Mouse (Mus musculus): ENCODE measurements at regions not wholly inside any gene's neighbourhood (a gene's known extent, or its start where the extent isn't known, plus 50 kb on each side); places are given as distances from the start of the nearest gene placed in this dataset.

GRCm38 (mm10) chr15:38391420-38391819 lies 966.1 kb downstream of the 4930447A16Rik start:
- 0 out of 2 replicates have a peak, but pooled peaks have one; percentile 9 for TF ChIP-seq CTCF (IDR thresholded peaks at IDR 0.05; ENCODE audit: low read depth)
- WGBS: 78% methylated on average over 6 of the region's 6 CpGs
- ATAC-seq: peak; percentile 43; the same call in 1 of the 2 replicates

GRCm38 (mm10) chr15:38391860-38392259 lies 966.5 kb downstream of the 4930447A16Rik start:
- Histone ChIP-seq H3K4me1 (ENCODE audit: insufficient read depth, low read length) (no peaks in the 10 kb centered on the region), H3K9ac (replicated peaks; ENCODE audit: low read length) (no peak overlapping the region), H3K27me3 (ENCODE audit: insufficient read depth, low read length) (no peaks in the 10 kb centered on the region), H3K9me3 (ENCODE audit: low read length) (no peaks in the 10 kb centered on the region), H3K4me2 (ENCODE audit: low read depth, low read length) (no peak overlapping the region), H3K4me3 (ENCODE audit: low read length) (no peak overlapping the region), H3K36me3 (ENCODE audit: insufficient read depth, low read length) (no peaks in the 10 kb centered on the region), H3K27ac (no peak overlapping the region)
- no peak for TF ChIP-seq CTCF (IDR thresholded peaks at IDR 0.05; ENCODE audit: low read depth)
- WGBS: 22% methylated on average over 3 of the region's 4 CpGs
- DNase-seq (ENCODE audit: low spot score) (no peak), ATAC-seq (no peak)

More at GRCm38 (mm10) chr15:38391420-38391819, 966.1 kb downstream of the 4930447A16Rik start:
- no peaks in the 10 kb centered on the region for H3K4me1 ChIP-seq (ENCODE audit: insufficient read depth, low read length)
- H3K9ac ChIP-seq (replicated peaks; ENCODE audit: low read length): no peak overlapping the region
- DNase-seq (ENCODE audit: low spot score): no peak
- H3K9me3 ChIP-seq (ENCODE audit: low read length): no peaks in the 10 kb centered on the region
- no peaks in the 10 kb centered on the region for H3K36me3 ChIP-seq (ENCODE audit: insufficient read depth, low read length)
- no peak overlapping the region for H3K4me2 ChIP-seq (ENCODE audit: low read depth, low read length)
- H3K27ac ChIP-seq: no peak overlapping the region
- no peak overlapping the region for H3K4me3 ChIP-seq (ENCODE audit: low read length)
- no peaks in the 10 kb centered on the region for H3K27me3 ChIP-seq (ENCODE audit: insufficient read depth, low read length)

DNA sequence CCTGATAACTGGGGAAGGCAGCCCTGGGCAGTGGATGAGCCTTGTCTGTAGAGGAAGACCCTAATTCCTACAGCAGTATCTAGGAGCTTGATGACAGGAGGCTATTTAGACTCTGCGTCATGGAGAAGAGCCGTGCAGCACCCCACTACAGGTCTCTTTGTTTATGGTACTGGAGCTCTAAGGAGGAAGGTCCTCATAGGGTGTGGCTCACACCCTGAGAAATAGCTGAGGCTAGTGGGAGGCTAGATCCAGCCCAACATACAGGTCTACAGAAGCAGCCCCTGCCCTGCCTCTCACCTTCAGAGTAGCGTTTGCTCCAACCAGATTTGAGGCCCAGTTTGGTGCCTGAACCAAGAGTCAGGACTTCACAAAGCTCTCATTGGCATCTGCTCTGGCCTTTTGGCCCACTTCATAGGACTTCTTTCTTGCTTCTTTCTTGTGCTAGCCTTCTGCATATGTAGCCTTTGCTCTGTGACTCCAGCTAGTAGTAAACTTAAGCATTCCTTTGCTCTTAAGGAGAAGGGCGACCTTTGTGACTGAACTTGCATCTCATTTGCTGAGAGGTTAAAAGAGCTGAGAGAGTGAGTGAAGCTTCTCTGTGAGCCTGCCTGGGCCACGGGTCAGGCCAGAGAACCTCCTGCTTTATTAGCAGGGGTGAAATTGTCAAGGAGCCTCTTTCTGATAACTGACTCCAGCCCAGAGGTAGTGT lies 967.2 kb downstream of the 4930447A16Rik start:
- Histone ChIP-seq H3K4me3 (ENCODE audit: low read length) (no peak overlapping the region), H3K4me2 (ENCODE audit: low read depth, low read length) (no peak overlapping the region), H3K4me1 (ENCODE audit: insufficient read depth, low read length) (no peaks in the 10 kb centered on the region), H3K9ac (replicated peaks; ENCODE audit: low read length) (no peak overlapping the region), H3K36me3 (ENCODE audit: insufficient read depth, low read length) (no peaks in the 10 kb centered on the region), H3K9me3 (ENCODE audit: low read length) (no peaks in the 10 kb centered on the region), H3K27ac (no peak overlapping the region), H3K27me3 (ENCODE audit: insufficient read depth, low read length) (no peaks in the 10 kb centered on the region)
- 67% methylated on average over 5 of the region's 5 CpGs for WGBS
- ATAC-seq: no peak
- TF ChIP-seq CTCF (IDR thresholded peaks at IDR 0.05; ENCODE audit: low read depth): no peak
- no peak for DNase-seq (ENCODE audit: low spot score)

DNA sequence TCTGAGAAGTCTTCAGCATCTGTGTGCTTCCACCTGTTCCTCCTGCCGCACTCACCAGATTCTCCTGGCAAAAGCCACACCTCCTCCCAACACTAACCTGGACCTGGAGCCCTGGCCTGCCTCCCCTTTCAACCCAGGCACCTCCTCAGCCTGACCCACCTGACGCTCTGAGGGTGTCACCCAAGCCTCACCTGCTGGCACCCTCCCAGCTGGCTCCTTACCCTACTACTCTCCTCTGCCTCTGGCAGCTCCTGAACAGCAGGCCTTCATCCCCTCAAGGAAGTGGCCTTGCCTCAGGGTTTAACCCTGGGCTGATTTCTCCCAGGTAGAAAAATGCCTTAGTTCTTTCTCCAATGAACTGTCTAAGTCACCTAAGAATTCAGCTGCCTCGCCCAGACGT lies 973.5 kb downstream of the 4930447A16Rik start:
- H3K27ac ChIP-seq: no peak overlapping the region
- DNase-seq (ENCODE audit: low spot score): no peak
- H3K4me3 ChIP-seq (ENCODE audit: low read length): no peak overlapping the region
- H3K9ac ChIP-seq (replicated peaks; ENCODE audit: low read length): no peak overlapping the region
- H3K36me3 ChIP-seq (ENCODE audit: insufficient read depth, low read length): no peaks in the 10 kb centered on the region
- H3K4me1 ChIP-seq (ENCODE audit: insufficient read depth, low read length): no peaks in the 10 kb centered on the region
- H3K27me3 ChIP-seq (ENCODE audit: insufficient read depth, low read length): no peaks in the 10 kb centered on the region
- H3K9me3 ChIP-seq (ENCODE audit: low read length): no peaks in the 10 kb centered on the region
- ATAC-seq: no peak
- no peak for TF ChIP-seq CTCF (IDR thresholded peaks at IDR 0.05; ENCODE audit: low read depth)
- WGBS: 83% methylated on average over 4 of the region's 4 CpGs
- H3K4me2 ChIP-seq (ENCODE audit: low read depth, low read length): no peak overlapping the region

DNA sequence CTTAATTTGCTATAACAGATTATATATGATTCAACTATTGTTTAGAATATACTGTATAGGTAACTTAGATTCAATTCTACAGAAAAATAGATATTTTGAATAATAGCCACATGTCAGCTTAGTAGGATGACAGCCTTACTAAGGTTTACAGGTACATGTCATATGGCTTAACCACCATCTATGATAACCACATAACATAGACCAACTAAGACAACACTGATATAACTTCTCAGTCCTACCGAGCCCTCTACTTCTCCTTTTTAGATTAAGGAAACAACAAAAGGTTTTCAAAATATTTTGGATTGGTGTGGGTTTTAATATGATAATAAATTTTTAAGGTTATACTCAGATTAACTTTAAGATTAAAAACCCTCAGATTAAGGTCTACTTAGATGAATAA lies 977.4 kb downstream of the 4930447A16Rik start:
- Histone ChIP-seq H3K9ac (replicated peaks; ENCODE audit: low read length) (no peak overlapping the region), H3K4me3 (ENCODE audit: low read length) (no peak overlapping the region)
- DNase-seq (ENCODE audit: low spot score): no peak

DNA sequence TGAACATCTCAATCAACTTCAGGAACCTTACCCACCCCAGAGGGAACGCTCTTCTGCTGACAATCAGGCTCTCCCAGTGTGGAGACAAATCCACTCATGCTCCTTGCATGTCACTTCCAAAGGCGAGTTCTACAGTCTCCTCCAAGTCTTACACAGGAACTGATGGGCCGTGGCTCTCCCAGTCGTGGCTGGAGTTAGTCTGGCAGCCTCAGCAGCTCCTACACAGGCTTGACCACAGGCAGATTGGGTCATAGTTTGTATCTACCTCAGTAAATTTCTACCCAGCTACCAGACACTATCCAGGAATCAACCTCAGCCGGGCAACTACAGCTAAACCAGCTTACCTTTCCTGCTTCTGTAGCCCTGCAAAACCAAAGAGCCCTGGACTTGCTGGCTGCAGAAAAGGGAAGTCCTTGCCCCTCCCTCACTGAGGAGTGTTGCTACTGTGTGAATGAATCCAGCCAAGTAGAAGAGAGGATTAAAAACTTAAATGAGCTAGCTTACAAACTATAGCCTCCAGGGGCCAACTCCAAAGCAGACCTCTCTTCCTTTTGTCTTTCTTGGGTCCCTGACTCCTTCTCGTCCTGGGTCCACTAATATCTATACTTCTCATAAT lies 978.5 kb downstream of the 4930447A16Rik start:
- Histone ChIP-seq H3K9ac (replicated peaks; ENCODE audit: low read length) (no peak overlapping the region), H3K9me3 (ENCODE audit: low read length) (no peaks in the 10 kb centered on the region), H3K4me1 (ENCODE audit: insufficient read depth, low read length) (no peaks in the 10 kb centered on the region), H3K4me3 (ENCODE audit: low read length) (no peak overlapping the region), H3K27ac (no peak overlapping the region), H3K4me2 (ENCODE audit: low read depth, low read length) (no peak overlapping the region), H3K36me3 (ENCODE audit: insufficient read depth, low read length) (no peaks in the 10 kb centered on the region), H3K27me3 (ENCODE audit: insufficient read depth, low read length) (no peaks in the 10 kb centered on the region)
- WGBS: 67% methylated on average over 6 of the region's 6 CpGs
- no peak for DNase-seq (ENCODE audit: low spot score)
- no peak for ATAC-seq
- TF ChIP-seq CTCF (IDR thresholded peaks at IDR 0.05; ENCODE audit: low read depth): no peak

More for the DNA sequence above, 977.4 kb downstream of the 4930447A16Rik start:
- no peak for ATAC-seq
- no peaks in the 10 kb centered on the region for H3K9me3 ChIP-seq (ENCODE audit: low read length)
- H3K36me3 ChIP-seq (ENCODE audit: insufficient read depth, low read length): no peaks in the 10 kb centered on the region
- no peaks in the 10 kb centered on the region for H3K27me3 ChIP-seq (ENCODE audit: insufficient read depth, low read length)
- no peak overlapping the region for H3K4me2 ChIP-seq (ENCODE audit: low read depth, low read length)
- 83% methylated on average over 1 of the region's 1 CpGs for WGBS
- TF ChIP-seq CTCF (IDR thresholded peaks at IDR 0.05; ENCODE audit: low read depth): no peak
- no peaks in the 10 kb centered on the region for H3K4me1 ChIP-seq (ENCODE audit: insufficient read depth, low read length)
- H3K27ac ChIP-seq: no peak overlapping the region
